Mouse (Mus musculus) lung, embryonic 16.5 days (tissue): ENCODE results near the gene Gpr135. TPM values are rescaled to one million over a fixed set of nuclear protein-coding genes. Genes with fewer than 3 reads are reported as not detected.

Experiments
- ATAC-seq: fragments of 200-750 bp; cut with Nextera tagmentation; 2 replicates; pipeline ENCODE4 v1.8.0; 2017; ENCODE audit warnings: low read depth, mild to moderate bottlenecking, moderate library complexity
- H3K27ac ChIP-seq: fragments of 300-500 bp; sonication (generic); 2 replicates; pipeline ENCODE4 v1.5.1; 2014; ENCODE audit warnings: mild to moderate bottlenecking, control low read depth, low read length
- H3K27me3 ChIP-seq: fragments of 300-500 bp; sonication (generic); 2 replicates; pipeline ENCODE4 v1.6.1; 2014; ENCODE audit warnings: low read depth, low read length, mixed read lengths; ENCODE audit not compliant: control insufficient read depth, insufficient read depth
- H3K36me3 ChIP-seq: fragments of 300-500 bp; sonication (generic); 2 replicates; pipeline ENCODE4 v1.6.1; 2014; ENCODE audit warnings: low read length; ENCODE audit not compliant: control insufficient read depth, insufficient read depth
- H3K4me1 ChIP-seq: fragments of 300-500 bp; sonication (generic); replicated peaks from 2 replicates; pipeline ENCODE4 v1.6.1; 2014; ENCODE audit warnings: low read length, mixed read lengths; ENCODE audit not compliant: control insufficient read depth, insufficient read depth
- H3K4me2 ChIP-seq: fragments of 300-500 bp; sonication (generic); 2 replicates; pipeline ENCODE4 v1.6.1; 2014; ENCODE audit warnings: low read depth, low read length, control low read depth
- H3K4me3 ChIP-seq: fragments of 300-500 bp; sonication (generic); 2 replicates; pipeline ENCODE4 v1.5.1; 2014; ENCODE audit warnings: mild to moderate bottlenecking, low read length, control low read depth
- H3K9ac ChIP-seq: fragments of 300-500 bp; sonication (generic); 2 replicates; pipeline ENCODE4 v1.6.1; 2014; ENCODE audit warnings: low read length, control low read depth
- H3K9me3 ChIP-seq: fragments of 300-500 bp; sonication (generic); 2 replicates; pipeline ENCODE4 v1.6.1; 2016; ENCODE audit warnings: low read length; ENCODE audit not compliant: control insufficient read depth
- WGBS: fragments of 180-500 bp; shearing (Covaris S2); extraction: QIAGEN DNeasy Blood & Tissue Kit; methylation state at CpG from one replicate; pipeline ENCODE4 v1.1.7; 2014; 5-methylcytosine and 5-hydroxymethylcytosine counted together
- polyA plus RNA-seq: library from polyadenylated mRNA; unstranded; fragments of >200 nt; fragmentation: Nextera tagmentation; extraction: Ambion mirVana; gene quantifications from 2 replicates; pipeline ENCODE4 v1.2.1, GENCODE M21; 2015

Gpr135 gene
- polyA plus RNA-seq, 1 experiment from 2014 or later: 0.46 TPM

GRCm38 (mm10) chr12:72039501-72039900, 31.4 kb downstream of the Gpr135 start:
- ATAC-seq: no peak
- no peaks in the 10 kb centered on the region for H3K9me3 ChIP-seq
- H3K27ac ChIP-seq: no peak overlapping the region
- no peaks in the 10 kb centered on the region for H3K27me3 ChIP-seq
- H3K4me3 ChIP-seq: no peak overlapping the region
- WGBS: 36% methylated on average over 8 of the region's 8 CpGs
- peaks cover 4% of the 10 kb centered on the region for H3K4me1 ChIP-seq
- no peak overlapping the region for H3K4me2 ChIP-seq
- no peak overlapping the region for H3K9ac ChIP-seq
- no peaks in the 10 kb centered on the region for H3K36me3 ChIP-seq

GRCm38 (mm10) chr12:72038866-72039265, 32.1 kb downstream of the Gpr135 start:
- WGBS: 60% methylated on average over 2 of the region's 2 CpGs
- H3K27ac ChIP-seq: no peak overlapping the region

GRCm38 (mm10) chr12:72037049-72037448, 33.9 kb downstream of the Gpr135 start:
- no peaks in the 10 kb centered on the region for H3K9me3 ChIP-seq
- H3K9ac ChIP-seq: no peak overlapping the region
- no peaks in the 10 kb centered on the region for H3K27me3 ChIP-seq
- no peak overlapping the region for H3K4me2 ChIP-seq
- WGBS: 71% methylated on average over 6 of the region's 6 CpGs
- peaks cover 4% of the 10 kb centered on the region for H3K4me1 ChIP-seq
- no peak overlapping the region for H3K27ac ChIP-seq
- H3K36me3 ChIP-seq: no peaks in the 10 kb centered on the region
- no peak for ATAC-seq
- H3K4me3 ChIP-seq: no peak overlapping the region

More at GRCm38 (mm10) chr12:72038866-72039265, 32.1 kb downstream of the Gpr135 start:
- H3K9ac ChIP-seq: no peak overlapping the region
- H3K4me2 ChIP-seq: no peak overlapping the region
- no peak for ATAC-seq
- no peak overlapping the region for H3K4me3 ChIP-seq
- H3K9me3 ChIP-seq: no peaks in the 10 kb centered on the region
- no peaks in the 10 kb centered on the region for H3K36me3 ChIP-seq
- no peaks in the 10 kb centered on the region for H3K27me3 ChIP-seq
- H3K4me1 ChIP-seq: peaks cover 4% of the 10 kb centered on the region

GRCm38 (mm10) chr12:72036097-72036661, 34.7 kb downstream of the Gpr135 start:
- no peak overlapping the region for H3K4me3 ChIP-seq
- peaks cover 4% of the 10 kb centered on the region for H3K4me1 ChIP-seq
- H3K4me2 ChIP-seq: no peak overlapping the region
- 30% methylated on average over 9 of the region's 9 CpGs for WGBS
- no peaks in the 10 kb centered on the region for H3K36me3 ChIP-seq
- H3K9me3 ChIP-seq: no peaks in the 10 kb centered on the region
- H3K27ac ChIP-seq: 0 out of 2 replicates have a peak overlapping the region, but pooled peaks have one; percentile 12
- ATAC-seq: no peak
- H3K9ac ChIP-seq: no peak overlapping the region
- H3K27me3 ChIP-seq: no peaks in the 10 kb centered on the region

GRCm38 (mm10) chr12:72031794-72032193, 39.1 kb downstream of the Gpr135 start:
- no peaks in the 10 kb centered on the region for H3K9me3 ChIP-seq
- no peaks in the 10 kb centered on the region for H3K36me3 ChIP-seq
- WGBS: 73% methylated on average over 6 of the region's 6 CpGs
- no peak overlapping the region for H3K4me3 ChIP-seq
- H3K4me1 ChIP-seq: peaks cover 4% of the 10 kb centered on the region
- no peak overlapping the region for H3K27ac ChIP-seq
- ATAC-seq: no peak
- no peak overlapping the region for H3K9ac ChIP-seq
- no peak overlapping the region for H3K4me2 ChIP-seq
- no peaks in the 10 kb centered on the region for H3K27me3 ChIP-seq

GRCm38 (mm10) chr12:72031171-72031570, 39.8 kb downstream of the Gpr135 start:
- Histone ChIP-seq H3K9ac (no peak overlapping the region), H3K4me1 (peaks cover 2% of the 10 kb centered on the region), H3K27me3 (no peaks in the 10 kb centered on the region), H3K4me2 (no peak overlapping the region), H3K4me3 (no peak overlapping the region), H3K36me3 (no peaks in the 10 kb centered on the region), H3K27ac (no peak overlapping the region), H3K9me3 (0 out of 2 replicates have a peak, but pooled peaks cover 2% of the 10 kb centered on the region)
- WGBS: 79% methylated on average over 5 of the region's 5 CpGs
- ATAC-seq: no peak

GRCm38 (mm10) chr12:72025275-72025795, 45.6 kb downstream of the Gpr135 start:
- 45% methylated on average over 6 of the region's 6 CpGs for WGBS
- ATAC-seq: no peak
- Histone ChIP-seq H3K4me3 (no peak overlapping the region), H3K9me3 (0 out of 2 replicates have a peak, but pooled peaks cover 7% of the 10 kb centered on the region), H3K9ac (no peak overlapping the region), H3K4me2 (no peak overlapping the region), H3K27me3 (no peaks in the 10 kb centered on the region), H3K4me1 (peaks cover 3% of the 10 kb centered on the region; the same call in 1 of the 2 replicates), H3K36me3 (peaks cover 4% of the 10 kb centered on the region; the same call in 1 of the 2 replicates), H3K27ac (no peak overlapping the region)

GRCm38 (mm10) chr12:72023572-72023971, 47.4 kb downstream of the Gpr135 start:
- H3K27me3 ChIP-seq: no peaks in the 10 kb centered on the region
- H3K9me3 ChIP-seq: 0 out of 2 replicates have a peak, but pooled peaks cover 7% of the 10 kb centered on the region
- H3K36me3 ChIP-seq: peaks cover 4% of the 10 kb centered on the region; the same call in 1 of the 2 replicates
- ATAC-seq: no peak
- no peak overlapping the region for H3K9ac ChIP-seq
- no peak overlapping the region for H3K27ac ChIP-seq
- no peak overlapping the region for H3K4me2 ChIP-seq
- peaks cover 3% of the 10 kb centered on the region; the same call in 1 of the 2 replicates for H3K4me1 ChIP-seq
- WGBS: 95% methylated on average over 5 of the region's 5 CpGs
- no peak overlapping the region for H3K4me3 ChIP-seq

- no peak overlapping the region for H3K9ac ChIP-seq
- peaks cover 4% of the 10 kb centered on the region; the same call in 1 of the 2 replicates for H3K36me3 ChIP-seq
- ATAC-seq: peak; percentile 49
- H3K4me3 ChIP-seq: no peak overlapping the region
- H3K4me1 ChIP-seq: peaks cover 3% of the 10 kb centered on the region; the same call in 1 of the 2 replicates
- 0 out of 2 replicates have a peak, but pooled peaks cover 7% of the 10 kb centered on the region for H3K9me3 ChIP-seq
- H3K27ac ChIP-seq: 0 out of 2 replicates have a peak overlapping the region, but pooled peaks have one; percentile 41
- no peak overlapping the region for H3K4me2 ChIP-seq
- no peaks in the 10 kb centered on the region for H3K27me3 ChIP-seq
- 53% methylated on average over 3 of the region's 3 CpGs for WGBS
Measured at GRCm38 (mm10) chr12:72022790-72023189, 48.1 kb downstream of the Gpr135 start.
